In the genomic region with DNA sequence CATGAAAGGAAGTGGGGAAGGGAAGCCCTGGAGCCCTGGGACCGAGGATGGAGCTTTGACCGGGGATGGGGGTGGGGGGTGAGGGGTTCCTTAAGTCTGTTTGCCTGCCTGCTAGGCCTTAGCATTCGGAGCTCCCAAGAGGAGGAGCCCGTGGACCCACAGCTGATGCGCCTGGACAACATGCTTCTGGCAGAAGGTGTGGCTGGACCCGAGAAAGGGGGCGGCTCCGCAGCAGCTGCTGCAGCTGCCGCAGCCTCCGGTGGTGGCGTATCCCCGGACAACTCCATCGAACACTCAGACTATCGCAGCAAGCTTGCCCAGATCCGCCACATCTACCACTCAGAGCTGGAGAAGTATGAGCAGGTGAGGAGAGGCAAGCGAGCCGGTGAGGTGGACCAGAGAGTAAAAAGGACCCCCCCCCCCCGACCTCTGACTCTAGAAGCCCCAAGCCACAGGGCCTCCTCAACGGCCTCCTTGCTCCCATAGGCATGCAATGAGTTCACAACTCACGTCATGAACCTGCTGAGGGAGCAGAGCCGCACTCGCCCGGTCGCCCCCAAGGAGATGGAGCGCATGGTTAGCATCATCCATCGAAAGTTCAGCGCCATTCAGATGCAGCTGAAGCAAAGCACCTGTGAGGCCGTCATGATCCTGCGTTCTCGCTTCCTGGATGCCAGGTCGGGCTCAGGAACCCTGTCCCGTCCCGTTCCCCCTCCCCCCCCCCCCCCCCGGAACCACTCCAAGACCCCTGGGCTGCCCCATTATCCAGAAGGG, we compare ENCODE assay signal across 8 mouse cellular contexts. TPM values are rescaled to one million over a fixed set of nuclear protein-coding genes. Genes with fewer than 3 reads are reported as not detected.
A peak's percentile ranks its signal among the peaks of the same experiment; 100 is the strongest.
DNase-seq lines count a peak whose midpoint lies in the region; ATAC-seq and TF ChIP-seq lines count a peak whose summit lies in the region.

No protein-coding gene starts in this region.

- no peaks in the 10 kb centered on the region for H3K9me3 ChIP-seq in hindbrain, embryonic 10.5 days
- H3K9me3 ChIP-seq in liver, embryonic 14.5 days (ENCODE audit: control insufficient read depth, low read length), result no peaks in the 10 kb centered on the region
- H3K9me3 ChIP-seq in stomach, embryonic 16.5 days (replicated peaks; ENCODE audit: control insufficient read depth, low read length), result no peaks in the 10 kb centered on the region

- H3K27me3 ChIP-seq in hindbrain, embryonic 10.5 days (ENCODE audit: insufficient read depth, poor library complexity, severe bottlenecking), result no peaks in the 10 kb centered on the region
- no peaks in the 10 kb centered on the region for H3K27me3 ChIP-seq in liver, embryonic 14.5 days (ENCODE audit: control insufficient read depth, insufficient read depth, low read length)
- no peaks in the 10 kb centered on the region for H3K27me3 ChIP-seq in stomach, embryonic 16.5 days (ENCODE audit: control insufficient read depth, insufficient read depth, low read length)

- TF ChIP-seq EP300 in liver, embryonic 14.5 days (IDR thresholded peaks at IDR 0.05; ENCODE audit: low read depth), result no peak

- H3K9ac ChIP-seq in liver, embryonic 14.5 days (replicated peaks), result no peak overlapping the region
- peak overlapping the region; percentile 99 for H3K9ac ChIP-seq in stomach, embryonic 16.5 days (ENCODE audit: low read length)

- no peaks in the 10 kb centered on the region for H3K4me1 ChIP-seq in bone marrow, adult 2 months (ENCODE audit: control insufficient read depth, insufficient read depth, low read length)
- H3K4me1 ChIP-seq in hindbrain, embryonic 10.5 days (replicated peaks), result peaks cover 93% of the 10 kb centered on the region
- H3K4me1 ChIP-seq in liver, embryonic 14.5 days (replicated peaks; ENCODE audit: control insufficient read depth in 2 of 2, insufficient read depth in 2 of 2, low read length in 1 of 2), result peaks cover 12 to 27% of the 10 kb centered on the region in 2 experiments
- peaks cover 67% of the 10 kb centered on the region for H3K4me1 ChIP-seq in stomach, embryonic 16.5 days (ENCODE audit: control insufficient read depth, insufficient read depth, low read length)

- no peak for TF ChIP-seq POLR2A in bone marrow, adult 2 months (IDR thresholded peaks at IDR 0.05; ENCODE audit: borderline replicate concordance, control insufficient read depth, low read depth, low read length)

- no peak for ATAC-seq in liver, embryonic 14.5 days (ENCODE audit: insufficient read depth)
- no peak for ATAC-seq in stomach, embryonic 16.5 days (ENCODE audit: insufficient read depth, low FRiP score)

- 72% methylated on average over 34 of the region's 34 CpGs for WGBS in bone marrow, adult 2 months
- 56% methylated on average over 34 of the region's 34 CpGs for WGBS in hindbrain, embryonic 10.5 days
- 75% methylated on average over 33 of the region's 34 CpGs for WGBS in liver, embryonic 14.5 days (ENCODE audit: insufficient replicate concordance)
- WGBS in stomach, embryonic 16.5 days, result 39% methylated on average over 33 of the region's 34 CpGs

- H3K36me3 ChIP-seq in hindbrain, embryonic 10.5 days, result peaks cover 34% of the 10 kb centered on the region
- no peaks in the 10 kb centered on the region for H3K36me3 ChIP-seq in liver, embryonic 14.5 days (replicated peaks; ENCODE audit: control insufficient read depth, insufficient read depth, low read depth)
- H3K36me3 ChIP-seq in stomach, embryonic 16.5 days (ENCODE audit: control insufficient read depth, insufficient read depth, low read length), result peaks cover 14% of the 10 kb centered on the region; the same call in 1 of the 2 replicates

- H3K27ac ChIP-seq in bone marrow, adult 2 months (ENCODE audit: control insufficient read depth, insufficient read depth, low read depth, low read length, poor library complexity), result no peak overlapping the region
- peak overlapping the region; percentile 99 for H3K27ac ChIP-seq in hindbrain, embryonic 10.5 days
- no peak overlapping the region for H3K27ac ChIP-seq in liver, embryonic 14.5 days
- H3K27ac ChIP-seq in stomach, embryonic 16.5 days (ENCODE audit: low read length), result peak overlapping the region; percentile 99

- DNase-seq in gastrocnemius, postnatal 10 days, result peak; percentile 42
- DNase-seq in gastrocnemius, postnatal 36 days, result no peak
- DNase-seq in hindbrain, embryonic 10.5 days (ENCODE audit: low spot score), result peak; percentile 53
- DNase-seq in liver, embryonic 14.5 days (ENCODE audit: low read depth in 3 of 3, low spot score in 3 of 3), result no peak
- no peak for DNase-seq in thymus, postnatal 25 days
- no peak for DNase-seq in urinary bladder, adult 18-20 months (ENCODE audit: low spot score in 2 of 2)

- intact Hi-C loops in gastrocnemius, postnatal 36 days (cut with DNase I), result loop anchor here (10.0 kb wide), 1 partner anchor 651 kb away; the partner anchor contains the start of gene Ddx39b

- peak overlapping the region; percentile 86 for H3K4me2 ChIP-seq in liver, embryonic 14.5 days (ENCODE audit: low read depth)
- peak overlapping the region; percentile 73 for H3K4me2 ChIP-seq in stomach, embryonic 16.5 days (ENCODE audit: low read depth, low read length)

- TF ChIP-seq CTCF in bone marrow, adult 2 months (IDR thresholded peaks at IDR 0.05; ENCODE audit: control insufficient read depth, insufficient read depth, low read length), result no peak
- no peak for TF ChIP-seq CTCF in liver, embryonic 14.5 days (IDR thresholded peaks at IDR 0.05; ENCODE audit: low read depth)

- peak overlapping the region; percentile 73 for H3K4me3 ChIP-seq in bone marrow, adult 2 months (replicated peaks; ENCODE audit: control insufficient read depth, low read depth, low read length)
- H3K4me3 ChIP-seq in hindbrain, embryonic 10.5 days, result peak overlapping the region; percentile 87
- peak overlapping the region; percentile 50 to 74; a peak in 3 of 4 replicates for H3K4me3 ChIP-seq in liver, embryonic 14.5 days (ENCODE audit: insufficient read depth in 1 of 2, low read depth in 2 of 2, low read length in 2 of 2)
- H3K4me3 ChIP-seq in stomach, embryonic 16.5 days (replicated peaks; ENCODE audit: low read length), result peak overlapping the region; percentile 91

RNA-seq across cellular contexts. Expression of gene Pbx2, which starts 2.9 kb away (rescaled TPM):
- 10 to 100 TPM; 24.2 to 30.9 TPM for total RNA-seq in gastrocnemius, postnatal 10 days (2021)
- total RNA-seq in gastrocnemius, postnatal 36 days (2021), result 10 to 100 TPM; 12.1 to 13.9 TPM
- 50.3 and 95.1 TPM in 2 replicates for polyA plus RNA-seq in bone marrow, adult 2 months (2011; ENCODE audit: insufficient read depth, insufficient read length, low replicate concordance, missing spikeins)
- 17.7 and 17.8 TPM in 2 replicates for polyA plus RNA-seq in hindbrain, embryonic 10.5 days (2016; fragmentation: Nextera tagmentation; extraction: Ambion mirVana)
- 21.1 and 22.7 TPM in 2 replicates for polyA plus RNA-seq in liver, embryonic 14.5 days (2012; rRNA removed)
- polyA plus RNA-seq in liver, embryonic 14.5 days (2014; fragmentation: Nextera tagmentation; extraction: Ambion mirVana), result 2.7 and 3.3 TPM in 2 replicates
- 6.8 and 8.4 TPM in 2 replicates for polyA plus RNA-seq in stomach, embryonic 16.5 days (2015; fragmentation: Nextera tagmentation; extraction: Ambion mirVana)

RNA-seq across cellular contexts. Expression of gene Ager, which starts 3.7 kb away (rescaled TPM):
- total RNA-seq in gastrocnemius, postnatal 10 days (2021), result 1 to 10 TPM; 1.1 to 1.4 TPM
- total RNA-seq in gastrocnemius, postnatal 36 days (2021), result under 1 TPM in 1 of 2 experiments, not detected in 1; 0.28 TPM
- polyA plus RNA-seq in bone marrow, adult 2 months (2011; ENCODE audit: insufficient read depth, insufficient read length, low replicate concordance, missing spikeins), result 12.2 and 16.3 TPM in 2 replicates
- polyA plus RNA-seq in hindbrain, embryonic 10.5 days (2016; fragmentation: Nextera tagmentation; extraction: Ambion mirVana), result 2.0 and 2.7 TPM in 2 replicates
- polyA plus RNA-seq in liver, embryonic 14.5 days (2012; rRNA removed), result 1.3 TPM in 2 replicates
- 0.41 and 0.53 TPM in 2 replicates for polyA plus RNA-seq in liver, embryonic 14.5 days (2014; fragmentation: Nextera tagmentation; extraction: Ambion mirVana)
- 2.7 and 3.0 TPM in 2 replicates for polyA plus RNA-seq in stomach, embryonic 16.5 days (2015; fragmentation: Nextera tagmentation; extraction: Ambion mirVana)

RNA-seq across cellular contexts. Expression of gene Gpsm3, which starts 4.3 kb away (rescaled TPM):
- total RNA-seq in gastrocnemius, postnatal 10 days (2021), result 1 to 10 TPM; 3.2 to 5.0 TPM
- total RNA-seq in gastrocnemius, postnatal 36 days (2021), result 1 to 10 TPM; 1.9 to 2.8 TPM
- 85.2 and 156 TPM in 2 replicates for polyA plus RNA-seq in bone marrow, adult 2 months (2011; ENCODE audit: insufficient read depth, insufficient read length, low replicate concordance, missing spikeins)
- 8.1 and 8.4 TPM in 2 replicates for polyA plus RNA-seq in hindbrain, embryonic 10.5 days (2016; fragmentation: Nextera tagmentation; extraction: Ambion mirVana)
- polyA plus RNA-seq in liver, embryonic 14.5 days (2012; rRNA removed), result 2.9 and 4.2 TPM in 2 replicates
- 8.1 and 9.8 TPM in 2 replicates for polyA plus RNA-seq in liver, embryonic 14.5 days (2014; fragmentation: Nextera tagmentation; extraction: Ambion mirVana)
- 9.3 and 10.4 TPM in 2 replicates for polyA plus RNA-seq in stomach, embryonic 16.5 days (2015; fragmentation: Nextera tagmentation; extraction: Ambion mirVana)

RNA-seq across cellular contexts. Expression of gene Rnf5, which starts 9.6 kb away (rescaled TPM):
- total RNA-seq in gastrocnemius, postnatal 10 days (2021), result 10 to 100 TPM; 19.8 to 21.8 TPM
- 10 to 100 TPM; 17.3 to 18.0 TPM for total RNA-seq in gastrocnemius, postnatal 36 days (2021)
- polyA plus RNA-seq in bone marrow, adult 2 months (2011; ENCODE audit: insufficient read depth, insufficient read length, low replicate concordance, missing spikeins), result 36.4 and 42.3 TPM in 2 replicates
- polyA plus RNA-seq in hindbrain, embryonic 10.5 days (2016; fragmentation: Nextera tagmentation; extraction: Ambion mirVana), result 202 and 223 TPM in 2 replicates
- 51.5 and 61.2 TPM in 2 replicates for polyA plus RNA-seq in liver, embryonic 14.5 days (2012; rRNA removed)
- polyA plus RNA-seq in liver, embryonic 14.5 days (2014; fragmentation: Nextera tagmentation; extraction: Ambion mirVana), result 59.6 and 66.4 TPM in 2 replicates
- polyA plus RNA-seq in stomach, embryonic 16.5 days (2015; fragmentation: Nextera tagmentation; extraction: Ambion mirVana), result 129 and 141 TPM in 2 replicates

RNA-seq across cellular contexts. Expression of gene Agpat1, which starts 10.1 kb away (rescaled TPM):
- 10 to 100 TPM; 38.0 to 39.4 TPM for total RNA-seq in gastrocnemius, postnatal 10 days (2021)
- total RNA-seq in gastrocnemius, postnatal 36 days (2021), result 10 to 100 TPM; 61.5 to 63.2 TPM
- 37.4 and 66.7 TPM in 2 replicates for polyA plus RNA-seq in bone marrow, adult 2 months (2011; ENCODE audit: insufficient read depth, insufficient read length, low replicate concordance, missing spikeins)
- 68.1 and 104 TPM in 2 replicates for polyA plus RNA-seq in hindbrain, embryonic 10.5 days (2016; fragmentation: Nextera tagmentation; extraction: Ambion mirVana)
- polyA plus RNA-seq in liver, embryonic 14.5 days (2012; rRNA removed), result 35.9 and 45.5 TPM in 2 replicates
- 19.0 and 21.4 TPM in 2 replicates for polyA plus RNA-seq in liver, embryonic 14.5 days (2014; fragmentation: Nextera tagmentation; extraction: Ambion mirVana)
- 42.6 TPM in 2 replicates for polyA plus RNA-seq in stomach, embryonic 16.5 days (2015; fragmentation: Nextera tagmentation; extraction: Ambion mirVana)

Comparison
In these comparisons a context has a peak if more than half of its experiments do, and no peak if none do; other contexts are left out.
1. DNase-seq: peak in gastrocnemius, postnatal 10 days (single experiment) and hindbrain, embryonic 10.5 days (single experiment); none in gastrocnemius, postnatal 36 days (0 of 2), liver, embryonic 14.5 days (0 of 3), thymus, postnatal 25 days (single experiment) and urinary bladder, adult 18-20 months (0 of 2).
2. H3K27ac ChIP-seq: peak in hindbrain, embryonic 10.5 days (single experiment) and stomach, embryonic 16.5 days (single experiment); none in bone marrow, adult 2 months (single experiment) and liver, embryonic 14.5 days (single experiment).
3. Peak in every context shown above with its lines, with median percentiles within 50 percentile points of each other: H3K4me3 ChIP-seq.